Mouse (Mus musculus) testis, adult 2 months (tissue): ENCODE results near the gene Lmnb2. TPM values are rescaled to one million over a fixed set of nuclear protein-coding genes. Genes with fewer than 3 reads are reported as not detected.

Experiments used
- H3K27ac ChIP-seq: fragments of 200-500 bp; 2 replicates; pipeline ENCODE4 v1.5.1; 2012; ENCODE audit warnings: low read depth, low read length; ENCODE audit not compliant: control insufficient read depth, insufficient read depth
- H3K27me3 ChIP-seq: fragments of 200-500 bp; 2 replicates; pipeline ENCODE4 v1.6.1; 2012; ENCODE audit warnings: mild to moderate bottlenecking, low read length, moderate library complexity; ENCODE audit not compliant: control insufficient read depth, insufficient read depth
- H3K36me3 ChIP-seq: fragments of 200-500 bp; 2 replicates; pipeline ENCODE4 v1.6.1; 2012; ENCODE audit warnings: mild to moderate bottlenecking, low read length; ENCODE audit not compliant: control insufficient read depth, insufficient read depth
- H3K4me1 ChIP-seq: fragments of 200-500 bp; 2 replicates; pipeline ENCODE4 v1.6.1; 2012; ENCODE audit warnings: low read length; ENCODE audit not compliant: control insufficient read depth, insufficient read depth
- H3K4me3 ChIP-seq: fragments of 200-500 bp; 2 replicates; pipeline ENCODE4 v1.5.1; 2012; ENCODE audit warnings: low read depth, mild to moderate bottlenecking, low read length, moderate library complexity, mixed read lengths; ENCODE audit not compliant: control insufficient read depth
- CTCF ChIP-seq: fragments of 200-500 bp; IDR thresholded peaks from 2 replicates; pipeline ENCODE4 v1.5.1; 2012; ENCODE audit warnings: low read depth, mild to moderate bottlenecking, inconsistent platforms, low read length, moderate library complexity; ENCODE audit not compliant: control insufficient read depth, insufficient read depth, insufficient replicate concordance
- POLR2A ChIP-seq: fragments of 200-500 bp; IDR thresholded peaks from 2 replicates; pipeline ENCODE4 v1.6.1; 2012; ENCODE audit warnings: low read depth, mild to moderate bottlenecking, inconsistent platforms, low read length, moderate library complexity; ENCODE audit not compliant: control insufficient read depth
- polyA plus RNA-seq: library from polyadenylated mRNA; depleted of rRNA; stranded (reverse); fragments of >200 nt; gene quantifications from 2 replicates; pipeline ENCODE4 v1.2.3, GENCODE M21; 2012

Lmnb2 gene
- polyA plus RNA-seq, 1 experiment = 177 TPM

- H3K27me3 ChIP-seq = no peaks in the 10 kb centered on the region
- no peaks in the 10 kb centered on the region for H3K36me3 ChIP-seq
- no peak overlapping the region for H3K4me3 ChIP-seq
- H3K27ac ChIP-seq = no peak overlapping the region
- TF ChIP-seq POLR2A (no peak), CTCF (no peak)
- peaks cover 20% of the 10 kb centered on the region for H3K4me1 ChIP-seq
Measured at GRCm38 (mm10) chr10:80943701-80944100, 25.7 kb upstream of the Lmnb2 start.

- H3K36me3 ChIP-seq = no peaks in the 10 kb centered on the region
- no peaks in the 10 kb centered on the region for H3K27me3 ChIP-seq
- no peak overlapping the region for H3K4me3 ChIP-seq
- peaks cover 20% of the 10 kb centered on the region for H3K4me1 ChIP-seq
- TF ChIP-seq CTCF (no peak), POLR2A (no peak)
- H3K27ac ChIP-seq = no peak overlapping the region
Measured at GRCm38 (mm10) chr10:80942919-80943318, 24.9 kb upstream of the Lmnb2 start.

DNA sequence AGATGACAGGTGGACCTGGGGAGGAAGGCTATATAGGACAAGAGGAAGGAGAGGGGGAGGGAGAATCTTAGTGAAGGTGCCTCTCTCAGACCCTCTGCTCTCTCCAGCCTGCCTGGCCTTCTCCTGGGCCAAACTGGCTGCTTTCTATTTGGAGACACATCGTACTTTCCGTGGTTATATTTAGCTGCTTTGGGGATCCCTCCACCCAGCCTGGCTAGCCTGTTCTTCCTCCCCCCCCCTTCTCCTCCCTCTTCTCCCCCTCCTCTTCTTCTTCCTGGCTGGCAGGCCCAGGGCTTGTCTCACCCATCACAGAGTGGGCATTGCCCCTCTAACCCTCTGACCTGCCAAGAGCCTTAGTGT, 22.9 kb upstream of the Lmnb2 start:
- H3K4me1 ChIP-seq = peaks cover 18% of the 10 kb centered on the region

DNA sequence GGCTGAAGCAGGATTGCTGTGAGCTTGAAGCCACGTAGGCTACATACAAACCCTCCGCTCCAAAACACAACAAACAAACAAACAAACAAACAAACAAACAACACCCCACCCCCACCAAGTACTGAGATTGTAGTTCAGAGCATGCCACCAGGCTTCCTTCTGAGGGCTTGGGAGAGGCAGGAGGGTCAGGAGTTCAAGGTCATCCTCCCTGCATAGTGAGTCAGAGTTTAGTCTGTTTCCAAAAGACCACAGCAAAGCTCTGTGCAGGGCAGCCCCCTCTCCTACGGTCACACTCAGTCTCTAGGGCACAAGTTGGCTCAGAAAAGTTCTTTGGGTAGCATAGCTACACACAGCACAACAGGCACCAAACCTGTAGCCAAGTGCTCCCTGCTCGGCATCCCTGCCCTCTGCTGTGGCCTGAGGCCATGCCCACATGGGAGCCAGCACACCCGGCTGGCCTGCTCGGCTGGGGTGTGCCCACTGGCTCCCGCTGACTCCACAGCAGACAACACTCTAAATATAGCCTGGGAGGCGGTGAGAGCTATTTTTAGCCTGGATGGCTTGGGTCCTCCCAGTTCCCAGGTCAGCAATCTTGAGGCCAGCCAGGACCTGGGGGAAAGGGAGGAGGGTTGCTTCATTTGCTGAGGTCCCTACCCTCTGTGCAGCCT, 22.4 kb upstream of the Lmnb2 start:
- H3K4me1 ChIP-seq = peaks cover 18% of the 10 kb centered on the region
- no peak for TF ChIP-seq POLR2A
- TF ChIP-seq CTCF = no peak
- 0 out of 2 replicates have a peak overlapping the region, but pooled peaks have one; percentile 39 for H3K27ac ChIP-seq

More for the DNA sequence above, 22.9 kb upstream of the Lmnb2 start:
- Histone ChIP-seq H3K27ac (0 out of 2 replicates have a peak overlapping the region, but pooled peaks have one; percentile 39), H3K27me3 (no peaks in the 10 kb centered on the region), H3K36me3 (no peaks in the 10 kb centered on the region), H3K4me3 (no peak overlapping the region)
- no peak for TF ChIP-seq POLR2A
- no peak for TF ChIP-seq CTCF

GRCm38 (mm10) chr10:80939671-80940070, 21.6 kb upstream of the Lmnb2 start:
- Histone ChIP-seq H3K36me3 (no peaks in the 10 kb centered on the region), H3K4me1 (peaks cover 18% of the 10 kb centered on the region), H3K27me3 (no peaks in the 10 kb centered on the region), H3K4me3 (peak overlapping the region; percentile 63), H3K27ac (0 out of 2 replicates have a peak overlapping the region, but pooled peaks have one; percentile 5)
- peak; percentile 45; the same call in 1 of the 2 replicates for TF ChIP-seq POLR2A
- TF ChIP-seq CTCF = no peak

More for the DNA sequence above, 22.4 kb upstream of the Lmnb2 start:
- Histone ChIP-seq H3K36me3 (no peaks in the 10 kb centered on the region), H3K27me3 (no peaks in the 10 kb centered on the region), H3K4me3 (no peak overlapping the region)

DNA sequence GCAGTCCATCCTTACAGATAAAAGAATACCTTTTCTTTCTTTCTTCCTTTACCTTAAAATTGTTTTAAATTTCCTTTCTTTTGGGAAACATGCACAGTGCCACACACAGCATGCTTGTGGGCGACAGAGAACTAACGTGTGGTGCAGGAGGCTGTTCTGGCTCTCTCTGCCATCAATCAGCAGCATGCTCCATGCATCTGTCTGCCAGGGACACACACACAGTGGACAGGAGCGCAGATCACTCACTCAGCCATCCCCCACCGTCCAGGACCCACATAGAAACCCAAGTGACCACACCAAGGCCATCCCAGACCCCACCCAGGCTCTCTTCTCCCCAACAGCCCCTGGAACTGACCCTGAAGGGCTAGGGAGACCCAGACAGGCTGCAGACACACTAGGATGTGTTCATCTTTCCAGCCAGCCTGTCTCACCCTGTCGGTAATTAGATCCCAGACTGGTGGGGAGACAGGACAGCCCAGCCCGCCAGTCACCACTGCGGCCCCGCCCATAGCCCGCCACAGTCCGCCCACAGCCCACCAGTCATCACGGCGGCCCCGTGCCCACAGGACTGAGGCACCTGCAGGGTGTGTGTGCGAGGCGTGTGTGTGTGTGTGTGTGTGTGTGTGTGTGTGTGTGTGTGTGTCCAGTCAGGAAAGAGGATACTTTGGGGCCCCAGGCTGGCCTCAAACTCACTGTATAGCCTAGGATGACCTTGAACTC, 20.9 kb upstream of the Lmnb2 start:
- H3K4me3 ChIP-seq = no peak overlapping the region; the same call in 1 of the 2 replicates
- no peak overlapping the region for H3K27ac ChIP-seq
- no peaks in the 10 kb centered on the region for H3K27me3 ChIP-seq
- TF ChIP-seq CTCF (no peak), POLR2A (no peak)
- peaks cover 18% of the 10 kb centered on the region for H3K4me1 ChIP-seq
- no peaks in the 10 kb centered on the region for H3K36me3 ChIP-seq

GRCm38 (mm10) chr10:80937646-80938045, 19.6 kb upstream of the Lmnb2 start:
- no peak for TF ChIP-seq POLR2A
- TF ChIP-seq CTCF = no peak
- peaks cover 25% of the 10 kb centered on the region for H3K4me1 ChIP-seq
- no peaks in the 10 kb centered on the region for H3K27me3 ChIP-seq
- H3K36me3 ChIP-seq = no peaks in the 10 kb centered on the region
- no peak overlapping the region for H3K4me3 ChIP-seq
- H3K27ac ChIP-seq = no peak overlapping the region

DNA sequence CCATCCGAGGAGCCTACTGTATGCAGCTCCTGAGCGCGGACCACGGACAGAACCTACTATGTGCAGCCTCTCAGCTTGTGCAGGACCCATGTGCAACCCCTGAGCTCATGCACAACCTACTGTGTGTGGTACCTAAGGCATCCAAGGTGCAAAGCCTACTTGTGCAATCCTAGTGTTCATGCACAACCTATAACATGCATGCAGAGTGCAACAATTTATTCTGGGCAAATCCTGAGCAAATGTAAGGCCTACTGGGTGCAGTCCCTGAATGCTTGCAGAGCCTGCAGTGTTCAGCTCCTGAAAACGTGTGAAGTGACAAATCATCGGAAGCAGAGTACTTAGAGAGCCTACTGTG, 18.7 kb upstream of the Lmnb2 start:
- Histone ChIP-seq H3K27ac (no peak overlapping the region), H3K4me1 (peaks cover 32% of the 10 kb centered on the region), H3K36me3 (no peaks in the 10 kb centered on the region), H3K4me3 (no peak overlapping the region), H3K27me3 (no peaks in the 10 kb centered on the region)
- TF ChIP-seq POLR2A (no peak), CTCF (no peak)
